Mouse (Mus musculus) neural tube, embryonic 15.5 days (tissue): ENCODE measurements around the gene Rad9a. TPM values are rescaled to one million over a fixed set of nuclear protein-coding genes. Genes with fewer than 3 reads are reported as not detected.

ENCODE experiments used
- ATAC-seq: fragments of 200-750 bp; cut with Nextera tagmentation; 2 replicates; pipeline ENCODE4 v1.8.0; 2017; ENCODE audit warnings: mild to moderate bottlenecking, moderate TSS enrichment, moderate library complexity; ENCODE audit not compliant: low FRiP score
- H3K27ac ChIP-seq: fragments of 300-500 bp; sonication (generic); replicated peaks from 2 replicates; pipeline ENCODE4 v1.5.1; 2015; ENCODE audit warnings: mild to moderate bottlenecking, inconsistent platforms
- H3K27me3 ChIP-seq: fragments of 300-500 bp; sonication (generic); replicated peaks from 2 replicates; pipeline ENCODE4 v1.6.1; 2015; ENCODE audit warnings: inconsistent platforms
- H3K36me3 ChIP-seq: fragments of 300-500 bp; sonication (generic); 2 replicates; pipeline ENCODE4 v1.6.1; 2015; ENCODE audit warnings: inconsistent platforms
- H3K4me1 ChIP-seq: fragments of 300-500 bp; sonication (generic); 2 replicates; pipeline ENCODE4 v1.6.1; 2015; ENCODE audit warnings: inconsistent platforms
- H3K4me2 ChIP-seq: fragments of 300-500 bp; sonication (generic); 2 replicates; pipeline ENCODE4 v1.6.1; 2015; ENCODE audit warnings: inconsistent platforms, mild to moderate bottlenecking, moderate library complexity
- H3K4me3 ChIP-seq: fragments of 300-500 bp; sonication (generic); replicated peaks from 2 replicates; pipeline ENCODE4 v1.5.1; 2015; ENCODE audit warnings: mild to moderate bottlenecking, inconsistent platforms
- H3K9ac ChIP-seq: fragments of 300-500 bp; sonication (generic); replicated peaks from 2 replicates; pipeline ENCODE4 v1.6.1; 2015; ENCODE audit warnings: mild to moderate bottlenecking, inconsistent platforms
- H3K9me3 ChIP-seq: fragments of 300-500 bp; sonication (generic); replicated peaks from 2 replicates; pipeline ENCODE4 v1.6.1; 2016; ENCODE audit warnings: inconsistent platforms
- WGBS: fragments of 180-500 bp; shearing (Covaris S2); methylation state at CpG from one replicate; pipeline ENCODE4 v1.1.7; 2015; ENCODE audit warnings: mixed read lengths; 5-methylcytosine and 5-hydroxymethylcytosine counted together
- polyA plus RNA-seq: library from polyadenylated mRNA; unstranded; fragments of >200 nt; fragmentation: Nextera tagmentation; extraction: Ambion mirVana; gene quantifications from 2 replicates; pipeline ENCODE4 v1.2.1, GENCODE M21; 2015

Rad9a gene
- polyA plus RNA-seq, 1 experiment from 2014 or later: 24.3 TPM

DNA sequence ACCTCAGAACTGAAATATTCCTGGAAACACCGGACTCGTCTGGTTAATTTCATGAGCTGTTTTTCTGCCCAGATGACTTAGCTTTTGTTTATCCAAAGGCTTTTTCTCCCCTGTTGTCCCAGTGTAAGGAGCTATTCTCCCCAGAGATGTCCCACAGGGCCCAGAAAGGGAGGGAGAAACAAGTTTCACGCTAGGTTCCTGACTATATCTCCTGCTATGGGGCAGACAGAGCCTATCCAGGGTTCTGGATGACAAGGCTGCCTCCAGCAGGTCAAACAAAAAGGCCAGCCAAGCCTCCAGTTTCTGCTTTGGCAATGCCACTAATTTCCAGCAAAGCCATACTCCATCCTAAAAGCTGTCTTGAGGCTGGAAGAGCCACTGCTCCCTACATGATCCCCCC is 16.4 kb upstream of the Rad9a start:
- Histone ChIP-seq H3K4me3 (no peak overlapping the region), H3K4me1 (peaks cover 62% of the 10 kb centered on the region), H3K27ac (no peak overlapping the region), H3K36me3 (no peaks in the 10 kb centered on the region), H3K27me3 (peaks cover 43% of the 10 kb centered on the region), H3K9me3 (no peaks in the 10 kb centered on the region), H3K4me2 (no peak overlapping the region), H3K9ac (no peak overlapping the region)
- WGBS: 47% methylated on average over 3 of the region's 3 CpGs
- no peak for ATAC-seq

DNA sequence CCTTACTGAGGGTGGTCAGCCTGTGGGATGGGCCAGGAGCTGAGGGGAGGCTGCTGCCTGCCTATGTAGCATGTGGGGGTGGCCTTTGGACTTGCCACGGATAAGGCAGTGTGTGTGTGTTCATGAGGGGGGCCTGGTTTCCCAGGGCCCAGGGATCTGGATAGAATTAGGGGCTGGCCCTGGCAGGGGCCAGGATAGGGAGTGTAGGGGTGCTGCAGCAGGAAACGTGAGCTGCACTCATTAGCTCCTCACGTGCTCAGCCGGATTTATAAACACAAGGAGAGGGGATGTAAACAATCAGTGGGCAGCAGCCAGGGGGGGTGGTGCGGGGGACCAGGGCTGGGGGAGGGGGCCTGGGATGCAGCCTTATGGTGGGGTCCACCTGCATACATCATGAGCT is 15.7 kb upstream of the Rad9a start:
- no peaks in the 10 kb centered on the region for H3K36me3 ChIP-seq
- no peak overlapping the region for H3K27ac ChIP-seq
- H3K4me2 ChIP-seq: no peak overlapping the region
- 23% methylated on average over 5 of the region's 5 CpGs for WGBS
- H3K27me3 ChIP-seq: peaks cover 48% of the 10 kb centered on the region
- no peak overlapping the region for H3K4me3 ChIP-seq
- no peaks in the 10 kb centered on the region for H3K9me3 ChIP-seq
- no peak overlapping the region for H3K9ac ChIP-seq
- H3K4me1 ChIP-seq: peaks cover 59% of the 10 kb centered on the region
- no peak for ATAC-seq

DNA sequence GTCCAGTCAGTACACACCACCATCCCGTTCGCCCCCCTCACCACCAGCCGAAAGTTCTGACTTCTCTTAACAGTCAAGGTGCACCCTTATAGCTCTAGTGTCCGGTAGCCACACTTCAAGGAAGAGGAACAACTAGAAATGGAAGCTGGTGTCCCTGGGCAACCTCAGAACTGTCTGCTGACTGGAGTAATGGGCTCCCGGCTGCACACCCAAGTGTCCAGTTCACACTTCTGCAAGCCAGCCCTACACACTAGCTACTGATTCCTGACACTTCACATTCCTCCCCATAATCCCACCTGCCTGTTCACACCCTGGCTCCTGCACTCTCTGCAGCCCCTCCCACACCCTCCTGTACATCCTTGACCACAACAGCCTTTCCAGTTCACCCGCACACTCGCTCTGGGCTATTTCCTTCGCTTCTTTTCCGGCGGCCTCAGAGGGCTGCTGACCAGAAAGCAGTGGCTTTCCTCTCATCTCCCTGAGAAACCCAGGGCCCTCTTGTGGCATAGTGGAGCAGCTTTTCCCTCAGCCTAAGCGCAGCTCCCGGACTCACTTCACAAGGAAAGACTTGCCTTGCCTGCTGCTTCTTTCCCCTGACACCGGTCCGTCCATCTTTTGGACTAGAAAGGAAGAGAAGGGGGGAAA is 14.7 kb upstream of the Rad9a start:
- no peak for ATAC-seq
- no peaks in the 10 kb centered on the region for H3K9me3 ChIP-seq
- peak overlapping the region; percentile 96 for H3K4me2 ChIP-seq
- 0 out of 2 replicates have a peak overlapping the region, but pooled peaks have one; percentile 6 for H3K4me3 ChIP-seq
- peaks cover 52% of the 10 kb centered on the region for H3K4me1 ChIP-seq
- WGBS: 26% methylated on average over 14 of the region's 14 CpGs
- 0 out of 2 replicates have a peak overlapping the region, but pooled peaks have one; percentile 23 for H3K9ac ChIP-seq
- peaks cover 57% of the 10 kb centered on the region for H3K27me3 ChIP-seq
- no peak overlapping the region; the same call in 1 of the 2 replicates for H3K27ac ChIP-seq
- H3K36me3 ChIP-seq: no peaks in the 10 kb centered on the region

DNA sequence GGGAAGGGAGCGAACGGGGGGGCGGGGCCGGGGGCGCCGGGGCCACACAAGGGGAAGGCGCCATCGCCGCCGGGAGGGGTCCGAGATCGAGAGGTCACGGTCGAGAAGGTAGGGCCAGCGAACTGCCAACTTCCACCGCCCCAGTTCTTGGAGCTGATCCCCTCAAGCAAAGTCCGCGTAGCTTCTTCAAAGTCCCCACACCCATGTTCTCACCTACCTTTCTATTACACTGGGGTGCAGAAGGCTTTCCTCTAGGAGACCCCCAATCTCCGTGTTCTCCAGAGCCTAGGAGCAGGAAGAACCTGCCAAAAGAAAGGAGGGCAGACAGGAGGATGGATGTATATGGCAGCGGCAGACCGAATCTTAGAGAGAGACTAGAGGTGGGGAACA is 14.0 kb upstream of the Rad9a start:
- peaks cover 62% of the 10 kb centered on the region for H3K27me3 ChIP-seq
- H3K9me3 ChIP-seq: no peaks in the 10 kb centered on the region
- H3K36me3 ChIP-seq: no peaks in the 10 kb centered on the region
- 4% methylated on average over 15 of the region's 21 CpGs for WGBS
- peak overlapping the region; percentile 56 for H3K9ac ChIP-seq
- H3K4me3 ChIP-seq: peak overlapping the region; percentile 51
- H3K4me2 ChIP-seq: peak overlapping the region; percentile 96
- H3K27ac ChIP-seq: no peak overlapping the region
- no peak for ATAC-seq
- H3K4me1 ChIP-seq: peaks cover 45% of the 10 kb centered on the region

DNA sequence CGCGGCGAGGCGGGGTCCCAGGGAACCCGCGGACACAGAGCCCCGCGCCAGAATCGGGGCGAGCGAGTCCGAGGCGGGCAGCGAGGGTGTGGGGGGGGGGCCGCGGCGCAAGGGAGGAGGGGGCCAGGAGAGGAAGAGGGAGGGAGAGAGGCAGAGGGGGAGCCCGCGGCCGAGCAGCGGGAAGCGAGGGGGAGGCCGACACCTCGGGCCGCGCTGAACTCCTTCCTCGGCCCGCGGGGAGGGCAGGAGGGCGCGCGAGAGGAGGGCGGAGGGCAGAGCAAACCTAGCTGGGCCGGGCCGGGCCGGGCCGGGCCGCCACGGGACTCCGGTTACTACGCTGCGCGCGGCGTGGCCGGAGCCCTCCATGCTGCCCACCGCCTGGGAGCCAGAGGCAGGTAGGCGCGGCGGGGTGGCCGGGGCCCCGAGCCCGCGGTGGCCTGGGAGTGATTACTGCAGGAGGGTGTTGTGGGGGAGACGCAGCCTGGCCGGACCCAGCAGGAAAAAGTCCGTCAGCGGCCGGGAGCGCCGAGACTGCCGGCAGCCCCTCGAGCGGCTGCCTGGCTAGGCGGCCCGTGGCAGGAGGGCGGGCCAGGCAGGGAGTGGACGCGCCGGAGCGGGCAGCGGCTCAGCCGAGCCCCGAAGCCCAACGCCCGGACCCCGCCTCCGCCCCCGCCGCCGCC is 13.4 kb upstream of the Rad9a start:
- Histone ChIP-seq H3K4me3 (peak overlapping the region; percentile 51), H3K27me3 (peaks cover 63% of the 10 kb centered on the region), H3K27ac (0 out of 2 replicates have a peak overlapping the region, but pooled peaks have one; percentile 38), H3K4me2 (peak overlapping the region; percentile 96), H3K4me1 (peaks cover 39% of the 10 kb centered on the region), H3K9me3 (no peaks in the 10 kb centered on the region), H3K36me3 (no peaks in the 10 kb centered on the region), H3K9ac (peak overlapping the region; percentile 56)
- 0% methylated on average over 46 of the region's 81 CpGs for WGBS
- ATAC-seq: peak; percentile 16; the same call in 1 of the 2 replicates

DNA sequence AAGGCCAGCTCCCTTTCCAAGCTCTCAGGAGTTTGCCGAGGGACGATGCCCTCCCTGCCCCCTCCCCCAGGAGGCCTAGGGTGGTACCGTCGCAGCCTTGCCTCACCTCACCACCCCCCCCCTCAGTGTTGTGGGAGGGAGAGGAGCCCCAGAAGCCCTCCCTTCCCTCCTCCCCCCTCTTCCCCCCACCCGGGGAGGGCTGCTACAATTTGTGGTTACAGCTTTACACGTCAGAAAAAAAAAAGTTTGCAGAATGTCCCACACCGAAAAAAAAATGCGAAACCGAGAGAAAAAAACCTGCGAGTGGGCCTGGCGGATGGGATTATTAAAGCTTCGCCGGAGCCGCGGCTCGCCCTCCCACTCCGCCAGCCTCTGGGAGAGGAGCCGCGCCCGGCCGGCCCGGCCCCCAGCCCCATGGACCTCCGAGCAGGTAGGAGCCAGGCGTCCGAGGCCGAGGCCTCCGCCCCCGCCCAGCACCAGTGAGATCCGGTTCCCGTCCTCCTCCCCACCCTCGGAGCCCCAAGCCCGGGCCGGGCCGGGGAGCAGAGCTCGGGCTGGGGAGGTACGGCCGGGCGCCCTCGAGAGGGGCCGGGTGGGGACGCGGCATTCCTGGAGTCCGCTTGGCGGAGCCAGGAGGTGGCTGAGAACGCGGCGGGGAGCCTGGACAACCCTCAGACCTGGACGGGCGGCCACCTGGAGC is 12.8 kb upstream of the Rad9a start, which contains the start of the genes Clcf1 and AC109138.7:
Gene Clcf1, plus strand, starts transcription at position 168 of the 700 bp plus-strand sequence.
Gene AC109138.7, plus strand, starts transcription at position 287 of the 700 bp plus-strand sequence.
- H3K4me1 ChIP-seq: peaks cover 37% of the 10 kb centered on the region
- ATAC-seq: peak; percentile 23; the same call in 1 of the 2 replicates
- peak within 1 kb of the TSS; percentile 51 for H3K4me3 ChIP-seq
- H3K27ac ChIP-seq: 0 out of 2 replicates have a peak within 1 kb of the TSS, but pooled peaks have one; percentile 38
- peaks cover 63% of the 10 kb centered on the region for H3K27me3 ChIP-seq
- H3K9ac ChIP-seq: peak within 1 kb of the TSS; percentile 56
- WGBS: under 1% methylated on average over 47 of the region's 49 CpGs
- no peaks in the 10 kb centered on the region for H3K9me3 ChIP-seq
- H3K36me3 ChIP-seq: no peaks in the 10 kb centered on the region
- H3K4me2 ChIP-seq: peak within 1 kb of the TSS; percentile 96

DNA sequence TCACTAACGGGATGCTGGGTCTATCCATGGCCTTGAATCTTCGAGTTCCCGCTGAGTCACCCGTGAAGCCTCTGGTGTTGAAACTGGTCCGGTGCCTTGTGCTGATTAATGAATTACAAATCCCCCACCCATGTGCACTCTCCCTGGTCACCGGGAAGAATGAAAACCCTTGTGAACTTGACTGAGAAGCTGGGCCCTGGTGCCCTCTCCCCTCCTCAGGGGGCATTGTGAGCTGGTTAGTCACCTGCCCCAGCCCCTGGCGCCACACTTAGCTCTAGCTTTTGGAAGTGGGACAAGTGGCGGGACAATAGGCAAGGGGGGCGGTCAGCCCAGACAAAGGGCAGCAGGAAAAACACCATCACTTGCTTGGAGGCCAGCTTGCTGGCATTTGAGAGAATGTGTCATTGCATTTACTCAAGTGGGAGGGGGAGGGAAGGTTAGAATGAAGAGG is 12.1 kb upstream of the Rad9a start:
- Histone ChIP-seq H3K4me2 (peak overlapping the region; percentile 96), H3K9ac (no peak overlapping the region), H3K27me3 (peaks cover 63% of the 10 kb centered on the region), H3K27ac (no peak overlapping the region), H3K4me1 (peaks cover 37% of the 10 kb centered on the region), H3K9me3 (no peaks in the 10 kb centered on the region), H3K36me3 (no peaks in the 10 kb centered on the region), H3K4me3 (peak overlapping the region; percentile 51)
- ATAC-seq: no peak
- WGBS: 6% methylated on average over 9 of the region's 9 CpGs

DNA sequence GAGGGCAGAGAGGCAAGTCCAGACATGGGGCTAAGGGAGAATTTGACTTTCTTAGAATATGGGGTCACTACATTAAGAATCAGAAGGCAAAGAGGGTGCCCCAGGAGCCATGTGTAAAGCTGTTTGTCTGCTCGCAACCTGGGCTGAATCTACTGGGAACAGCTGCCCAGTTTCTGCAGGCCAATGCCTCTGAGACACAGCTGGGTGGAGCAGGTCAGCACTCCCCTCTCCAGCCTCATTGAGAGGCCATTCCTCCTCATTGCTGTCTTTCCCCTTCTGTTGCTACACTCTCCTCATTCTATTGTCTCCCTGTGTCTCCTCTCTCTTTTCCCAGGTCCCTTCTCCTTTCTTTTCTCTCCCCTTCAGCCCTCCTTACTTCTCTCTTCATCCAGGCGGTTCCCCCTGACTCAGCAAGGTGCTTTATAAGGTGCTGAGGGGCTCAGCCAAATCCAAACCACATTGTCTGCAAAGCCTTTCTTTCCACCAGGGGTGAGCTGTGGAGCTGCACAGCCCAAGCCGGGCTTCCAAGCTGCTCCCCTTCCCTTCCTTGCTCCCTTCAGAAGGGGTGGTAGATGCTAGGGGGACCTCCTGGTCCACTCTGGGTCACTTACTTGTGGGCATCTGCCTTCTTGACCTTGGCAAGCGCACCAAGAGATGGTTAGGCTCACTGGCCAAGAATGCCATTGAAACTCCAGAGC is 10.6 kb upstream of the Rad9a start:
- no peak for ATAC-seq
- Histone ChIP-seq H3K4me2 (no peak overlapping the region), H3K9ac (no peak overlapping the region), H3K27me3 (peaks cover 49% of the 10 kb centered on the region), H3K27ac (no peak overlapping the region), H3K4me1 (peaks cover 37% of the 10 kb centered on the region), H3K36me3 (no peaks in the 10 kb centered on the region), H3K4me3 (no peak overlapping the region), H3K9me3 (no peaks in the 10 kb centered on the region)
- 38% methylated on average over 4 of the region's 4 CpGs for WGBS

DNA sequence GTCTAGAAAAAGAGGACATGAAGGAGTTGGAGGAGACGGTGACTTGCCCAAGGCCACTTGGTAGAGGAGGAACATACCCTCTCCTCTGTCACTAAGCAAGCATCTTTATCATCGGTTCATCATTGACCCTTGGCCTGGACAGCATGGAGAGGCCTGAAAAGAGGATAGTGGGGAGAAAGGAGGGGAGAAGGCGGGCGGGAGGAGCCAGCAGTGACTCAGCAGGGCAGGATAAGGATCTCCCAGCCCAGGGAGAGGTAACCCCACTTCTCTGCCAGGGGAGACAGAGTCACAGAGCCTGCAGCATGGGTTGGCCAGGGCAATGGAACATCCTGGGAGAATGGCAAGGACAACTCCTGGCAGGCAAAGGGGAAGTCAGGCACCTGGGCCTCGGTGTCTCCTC is 7.1 kb upstream of the Rad9a start:
- Histone ChIP-seq H3K9me3 (no peaks in the 10 kb centered on the region), H3K4me2 (no peak overlapping the region), H3K36me3 (no peaks in the 10 kb centered on the region), H3K4me3 (no peak overlapping the region), H3K27me3 (peaks cover 43% of the 10 kb centered on the region), H3K27ac (no peak overlapping the region), H3K9ac (no peak overlapping the region), H3K4me1 (peaks cover 8% of the 10 kb centered on the region)
- no peak for ATAC-seq
- 76% methylated on average over 5 of the region's 5 CpGs for WGBS

DNA sequence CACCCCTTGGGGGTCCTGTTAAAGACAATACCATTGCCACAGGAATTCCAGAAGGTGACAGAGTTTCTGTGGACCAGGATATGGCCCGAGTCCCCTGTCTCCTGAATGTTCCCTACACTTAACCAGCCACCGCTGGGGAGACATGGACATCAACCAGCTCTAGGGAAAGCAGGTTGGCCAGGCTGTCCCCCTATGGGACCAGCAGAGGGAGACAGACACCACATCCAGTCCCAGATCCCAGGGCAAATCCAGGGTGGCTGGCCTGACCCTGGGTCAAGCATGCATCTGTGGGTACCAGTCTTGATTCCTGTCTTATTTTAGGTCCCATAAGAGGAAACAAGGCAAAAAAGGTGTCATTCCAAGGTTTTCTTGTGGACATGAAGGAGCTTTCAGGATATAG is 5.5 kb upstream of the Rad9a start:
- Histone ChIP-seq H3K9ac (no peak overlapping the region), H3K4me2 (no peak overlapping the region), H3K4me3 (no peak overlapping the region), H3K36me3 (no peaks in the 10 kb centered on the region), H3K27ac (no peak overlapping the region), H3K27me3 (peaks cover 30% of the 10 kb centered on the region), H3K4me1 (peaks cover 7% of the 10 kb centered on the region), H3K9me3 (no peaks in the 10 kb centered on the region)
- 2% methylated on average over 2 of the region's 2 CpGs for WGBS
- ATAC-seq: no peak

DNA sequence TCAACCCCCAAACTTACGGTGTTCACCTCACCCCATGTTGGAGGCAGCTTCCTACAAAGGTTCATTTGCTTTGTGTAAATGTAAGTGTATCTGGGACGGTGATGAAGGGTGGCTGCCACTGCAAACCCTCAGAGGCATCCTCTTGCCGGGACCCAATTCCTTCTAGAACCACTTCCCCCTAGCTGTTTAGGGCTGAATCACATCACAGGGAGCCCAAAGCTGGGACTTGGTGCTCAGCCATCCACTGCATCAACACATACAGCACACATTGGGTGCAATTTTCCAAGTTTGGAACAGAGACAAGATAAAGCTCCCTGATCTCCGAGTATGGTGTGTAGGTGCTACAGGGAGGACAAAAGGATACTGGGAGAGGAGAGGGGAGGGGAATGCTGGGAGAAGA is 3.4 kb upstream of the Rad9a start:
- no peak overlapping the region for H3K27ac ChIP-seq
- WGBS: 73% methylated on average over 3 of the region's 4 CpGs
- ATAC-seq: no peak

More for the DNA sequence above, 3.4 kb upstream of the Rad9a start:
- H3K9ac ChIP-seq: no peak overlapping the region
- no peak overlapping the region for H3K4me3 ChIP-seq
- H3K4me2 ChIP-seq: no peak overlapping the region
- H3K4me1 ChIP-seq: peaks cover 24% of the 10 kb centered on the region
- H3K36me3 ChIP-seq: no peaks in the 10 kb centered on the region
- H3K9me3 ChIP-seq: no peaks in the 10 kb centered on the region
- H3K27me3 ChIP-seq: peaks cover 16% of the 10 kb centered on the region; the same call in 1 of the 2 replicates
